Mouse (Mus musculus) stomach, embryonic 16.5 days (tissue): Measurements from ENCODE around the gene Vav3. TPM values are rescaled to one million over a fixed set of nuclear protein-coding genes. Genes with fewer than 3 reads are reported as not detected.

Source experiments
- ATAC-seq: fragments of 200-750 bp; cut with Nextera tagmentation; 2 replicates; pipeline ENCODE4 v1.8.0; 2017; ENCODE audit warnings: moderate number of reproducible peaks, moderate TSS enrichment; ENCODE audit not compliant: insufficient read depth, low FRiP score
- H3K27ac ChIP-seq: fragments of 300-500 bp; sonication (generic); 2 replicates; pipeline ENCODE4 v1.5.1; 2014; ENCODE audit warnings: low read length
- H3K27me3 ChIP-seq: fragments of 300-500 bp; sonication (generic); 2 replicates; pipeline ENCODE4 v1.6.1; 2014; ENCODE audit warnings: low read length, control low read depth, mixed read lengths; ENCODE audit not compliant: control insufficient read depth, insufficient read depth
- H3K36me3 ChIP-seq: fragments of 300-500 bp; sonication (generic); 2 replicates; pipeline ENCODE4 v1.6.1; 2014; ENCODE audit warnings: low read length; ENCODE audit not compliant: control insufficient read depth, insufficient read depth
- H3K4me1 ChIP-seq: fragments of 300-500 bp; sonication (generic); 2 replicates; pipeline ENCODE4 v1.6.1; 2014; ENCODE audit warnings: low read length, control low read depth, mixed read lengths; ENCODE audit not compliant: control insufficient read depth, insufficient read depth
- H3K4me2 ChIP-seq: fragments of 300-500 bp; sonication (generic); 2 replicates; pipeline ENCODE4 v1.6.1; 2014; ENCODE audit warnings: low read depth, low read length, mixed read lengths
- H3K4me3 ChIP-seq: fragments of 300-500 bp; sonication (generic); replicated peaks from 2 replicates; pipeline ENCODE4 v1.5.1; 2014; ENCODE audit warnings: mild to moderate bottlenecking, low read length
- H3K9ac ChIP-seq: fragments of 300-500 bp; sonication (generic); 2 replicates; pipeline ENCODE4 v1.6.1; 2014; ENCODE audit warnings: low read length
- H3K9me3 ChIP-seq: fragments of 300-500 bp; sonication (generic); replicated peaks from 2 replicates; pipeline ENCODE4 v1.6.1; 2016; ENCODE audit warnings: low read length, control low read depth; ENCODE audit not compliant: control insufficient read depth
- WGBS: fragments of 180-500 bp; shearing (Covaris S2); extraction: QIAGEN DNeasy Blood & Tissue Kit; methylation state at CpG from one replicate; pipeline ENCODE4 v1.1.7; 2014; 5-methylcytosine and 5-hydroxymethylcytosine counted together
- polyA plus RNA-seq: library from polyadenylated mRNA; unstranded; fragments of >200 nt; fragmentation: Nextera tagmentation; extraction: Ambion mirVana; gene quantifications from 2 replicates; pipeline ENCODE4 v1.2.1, GENCODE M21; 2015

Gene Vav3
- polyA plus RNA-seq, 1 experiment from 2014 or later, result 20.5 TPM

DNA sequence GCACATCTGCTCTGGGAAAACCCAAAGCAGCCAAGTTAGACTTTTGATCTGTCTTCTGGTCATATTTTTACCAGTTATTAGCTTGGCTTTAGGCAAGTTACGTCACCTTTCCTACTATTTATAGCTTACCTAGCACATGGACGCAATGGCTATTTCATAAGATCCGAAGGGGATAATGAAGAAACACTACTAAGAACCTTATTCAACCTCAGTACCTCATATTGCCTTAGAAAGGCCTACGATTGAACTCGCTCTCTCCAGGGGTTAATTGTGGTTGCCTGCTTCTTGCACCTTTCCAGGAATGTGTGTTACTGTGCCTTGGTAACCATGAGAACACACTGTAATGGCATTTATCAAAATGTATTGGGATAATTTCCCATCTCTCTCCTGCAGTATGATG, 61.1 kb downstream of the Vav3 start:
- Histone ChIP-seq H3K9ac (no peak overlapping the region), H3K9me3 (no peaks in the 10 kb centered on the region), H3K4me1 (no peaks in the 10 kb centered on the region), H3K27ac (no peak overlapping the region), H3K4me2 (no peak overlapping the region), H3K27me3 (no peaks in the 10 kb centered on the region), H3K4me3 (no peak overlapping the region), H3K36me3 (no peaks in the 10 kb centered on the region)
- ATAC-seq, result no peak
- 83% methylated on average over 5 of the region's 5 CpGs for WGBS

DNA sequence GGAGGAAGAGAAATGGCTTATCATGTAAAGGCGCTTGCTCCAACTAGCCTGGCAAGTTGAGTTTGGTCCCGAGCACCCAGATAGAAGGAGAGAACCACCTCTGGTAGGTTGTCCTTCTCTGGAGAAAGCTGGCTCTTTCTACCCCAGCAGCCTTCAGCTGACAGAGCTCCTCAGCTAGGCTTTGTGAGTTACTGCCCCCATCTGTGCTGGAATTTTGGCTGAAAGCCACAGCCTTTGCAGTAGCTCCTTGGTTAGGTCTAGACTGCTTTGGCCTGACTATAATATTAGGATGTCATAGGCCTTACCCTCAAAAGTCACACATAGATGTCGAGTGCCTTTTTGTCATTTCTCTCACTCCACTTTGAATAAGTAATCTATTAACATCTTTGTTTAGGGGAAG, 70.8 kb downstream of the Vav3 start:
- Histone ChIP-seq H3K4me1 (no peaks in the 10 kb centered on the region), H3K9ac (no peak overlapping the region), H3K36me3 (no peaks in the 10 kb centered on the region), H3K4me2 (no peak overlapping the region), H3K4me3 (no peak overlapping the region), H3K27ac (no peak overlapping the region), H3K27me3 (no peaks in the 10 kb centered on the region), H3K9me3 (no peaks in the 10 kb centered on the region)
- no peak for ATAC-seq
- WGBS, result 85% methylated on average over 3 of the region's 3 CpGs

DNA sequence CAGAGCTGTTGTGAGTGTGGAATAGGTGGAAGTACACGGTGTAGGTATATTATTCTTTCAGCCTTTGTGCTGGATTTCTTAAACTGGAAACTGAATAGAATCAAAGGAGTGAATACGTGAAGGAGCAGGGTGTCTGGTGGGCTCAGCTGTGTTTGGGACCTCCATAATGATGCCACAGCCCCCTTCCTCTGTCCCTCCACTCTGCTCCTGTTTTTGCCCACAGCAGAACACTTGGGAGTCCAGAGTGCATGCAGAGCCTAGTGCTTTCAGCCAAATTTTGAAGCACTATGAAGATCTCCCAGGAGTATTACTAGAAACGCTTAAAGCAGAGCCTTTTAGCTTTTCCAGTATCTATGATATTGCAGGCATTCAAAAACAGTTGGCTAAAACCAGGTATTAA, 80.0 kb downstream of the Vav3 start:
- ATAC-seq, result no peak
- H3K9ac ChIP-seq, result no peak overlapping the region
- no peak overlapping the region for H3K27ac ChIP-seq
- no peaks in the 10 kb centered on the region for H3K9me3 ChIP-seq
- H3K4me2 ChIP-seq, result no peak overlapping the region
- no peak overlapping the region for H3K4me3 ChIP-seq
- WGBS, result 86% methylated on average over 3 of the region's 3 CpGs
- H3K36me3 ChIP-seq, result no peaks in the 10 kb centered on the region
- H3K27me3 ChIP-seq, result no peaks in the 10 kb centered on the region
- H3K4me1 ChIP-seq, result no peaks in the 10 kb centered on the region

DNA sequence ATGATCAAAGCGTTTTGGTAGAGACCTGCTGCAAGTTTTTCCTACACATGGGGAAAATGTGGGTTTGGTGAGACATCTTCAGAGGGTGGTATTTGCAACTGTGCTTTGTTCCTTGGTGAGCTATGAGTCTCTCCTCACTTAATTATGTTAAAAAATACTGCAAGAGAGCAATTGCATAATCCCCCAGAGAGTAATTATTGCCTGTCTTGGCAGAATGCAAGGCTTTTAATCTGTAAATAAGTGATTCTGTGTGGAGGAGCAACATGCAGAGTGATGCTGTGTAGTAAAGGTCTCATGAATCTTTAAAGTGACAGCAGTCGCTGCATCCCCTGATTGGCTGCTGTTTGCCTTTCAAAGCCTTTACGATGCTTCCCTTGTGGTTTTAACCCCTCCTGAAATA, 80.6 kb downstream of the Vav3 start:
- Histone ChIP-seq H3K9ac (no peak overlapping the region), H3K27me3 (no peaks in the 10 kb centered on the region), H3K36me3 (no peaks in the 10 kb centered on the region), H3K27ac (no peak overlapping the region), H3K4me3 (no peak overlapping the region), H3K9me3 (no peaks in the 10 kb centered on the region), H3K4me2 (no peak overlapping the region), H3K4me1 (no peaks in the 10 kb centered on the region)
- no peak for ATAC-seq
- 47% methylated on average over 3 of the region's 3 CpGs for WGBS

DNA sequence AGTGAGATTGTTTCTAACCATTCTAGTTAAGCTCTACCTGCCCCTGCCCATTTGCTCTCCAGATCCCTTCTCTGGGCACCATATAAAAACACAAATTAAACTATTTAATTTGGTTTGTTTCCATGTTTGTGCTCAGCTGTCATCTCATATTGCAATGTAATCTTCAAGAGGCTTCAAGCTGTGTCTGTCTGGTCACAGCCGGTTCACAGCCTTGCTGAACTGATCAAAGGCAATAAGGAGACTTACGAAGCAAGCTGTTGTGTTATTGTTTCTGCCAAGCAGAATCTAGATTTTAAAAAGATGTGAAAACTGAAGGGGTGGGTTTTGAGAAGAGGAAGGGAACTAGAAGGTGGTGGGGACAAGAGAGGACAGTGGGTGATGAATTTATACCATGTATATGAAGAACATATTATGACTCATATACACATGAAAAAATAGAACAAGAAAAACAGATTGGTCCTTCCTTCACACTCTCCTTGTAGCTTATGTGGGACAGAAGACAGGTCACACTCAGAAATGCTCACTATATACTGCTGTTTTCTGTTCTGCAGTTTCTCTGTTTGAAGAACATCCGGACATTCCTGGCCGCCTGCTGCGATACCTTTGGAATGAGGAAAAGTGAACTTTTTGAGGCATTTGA, 83.1 kb downstream of the Vav3 start:
- Histone ChIP-seq H3K27ac (no peak overlapping the region), H3K4me1 (no peaks in the 10 kb centered on the region), H3K4me2 (no peak overlapping the region), H3K27me3 (no peaks in the 10 kb centered on the region), H3K9ac (no peak overlapping the region), H3K36me3 (no peaks in the 10 kb centered on the region), H3K4me3 (no peak overlapping the region), H3K9me3 (no peaks in the 10 kb centered on the region)
- WGBS, result 82% methylated on average over 5 of the region's 5 CpGs
- ATAC-seq, result no peak

DNA sequence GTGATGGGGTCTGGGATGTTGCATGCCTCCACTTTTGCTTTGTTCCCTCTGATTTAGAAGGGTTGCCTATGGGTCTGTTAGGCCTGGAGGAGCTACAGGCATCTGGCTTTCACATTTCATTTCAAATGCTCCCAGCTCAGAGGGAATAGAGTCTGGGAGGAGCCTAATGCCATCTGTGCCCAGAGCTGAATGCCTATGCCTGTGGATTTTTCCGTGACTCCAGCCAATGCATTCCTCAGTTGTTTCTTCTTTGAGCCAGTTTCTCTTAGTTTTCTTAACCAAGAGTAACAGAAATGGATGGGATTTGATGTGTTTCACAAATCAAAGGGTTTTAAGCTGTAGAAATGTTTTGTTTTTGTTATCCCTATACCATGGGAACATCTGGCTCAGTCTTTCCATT, 90.8 kb downstream of the Vav3 start:
- no peaks in the 10 kb centered on the region for H3K36me3 ChIP-seq
- no peak for ATAC-seq
- WGBS, result 57% methylated on average over 1 of the region's 1 CpGs

DNA sequence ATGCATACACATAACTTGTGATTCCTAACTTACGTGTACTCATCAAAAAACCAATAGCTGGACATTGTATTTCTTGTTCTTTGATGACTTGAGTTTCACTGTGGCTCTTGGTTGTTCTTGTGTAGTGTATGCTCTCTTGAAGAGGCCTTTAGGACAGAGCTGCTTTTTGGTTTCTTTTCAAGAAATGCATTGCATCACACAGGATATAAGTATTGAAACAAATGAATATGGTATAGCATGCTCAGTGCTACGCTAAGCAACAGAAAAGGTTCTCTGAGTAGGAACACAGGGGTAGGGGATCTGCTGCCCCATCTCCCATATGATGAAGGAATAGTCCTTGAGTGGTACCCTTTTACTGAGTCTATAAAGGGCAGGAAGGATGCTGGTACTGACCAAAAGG, 98.1 kb downstream of the Vav3 start:
- Histone ChIP-seq H3K27ac (no peak overlapping the region), H3K4me3 (no peak overlapping the region), H3K27me3 (no peaks in the 10 kb centered on the region), H3K4me2 (no peak overlapping the region), H3K9ac (no peak overlapping the region), H3K9me3 (no peaks in the 10 kb centered on the region), H3K4me1 (no peaks in the 10 kb centered on the region), H3K36me3 (no peaks in the 10 kb centered on the region)
- no peak for ATAC-seq
- WGBS, result 93% methylated on average over 2 of the region's 2 CpGs

More for the DNA sequence above, 90.8 kb downstream of the Vav3 start:
- Histone ChIP-seq H3K9me3 (no peaks in the 10 kb centered on the region), H3K9ac (no peak overlapping the region), H3K27me3 (no peaks in the 10 kb centered on the region), H3K4me1 (no peaks in the 10 kb centered on the region), H3K27ac (no peak overlapping the region), H3K4me3 (no peak overlapping the region), H3K4me2 (no peak overlapping the region)

DNA sequence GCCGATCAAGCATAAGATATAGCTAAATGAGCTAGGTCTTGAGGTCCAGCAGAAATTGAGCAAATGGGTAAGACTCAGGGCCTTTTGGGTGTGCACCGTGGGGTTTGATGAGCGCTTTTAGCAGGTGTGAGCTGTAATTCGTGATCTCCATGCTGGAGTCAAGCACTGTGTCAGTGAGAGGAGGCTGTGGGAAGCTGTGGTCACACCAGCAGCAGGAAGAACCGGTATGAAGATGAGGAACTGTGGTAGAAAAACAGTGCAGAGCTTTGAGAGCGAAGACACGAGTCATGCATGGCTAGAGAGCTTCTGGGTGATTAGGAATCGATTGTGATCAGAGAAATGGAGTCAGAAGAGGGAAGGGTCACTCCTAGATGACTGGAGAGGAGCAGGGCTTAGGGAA, 98.8 kb downstream of the Vav3 start:
- Histone ChIP-seq H3K9me3 (no peaks in the 10 kb centered on the region), H3K4me1 (no peaks in the 10 kb centered on the region), H3K9ac (no peak overlapping the region), H3K4me2 (no peak overlapping the region), H3K4me3 (no peak overlapping the region), H3K27me3 (no peaks in the 10 kb centered on the region), H3K36me3 (no peaks in the 10 kb centered on the region), H3K27ac (no peak overlapping the region)
- WGBS, result 71% methylated on average over 8 of the region's 8 CpGs
- no peak for ATAC-seq

DNA sequence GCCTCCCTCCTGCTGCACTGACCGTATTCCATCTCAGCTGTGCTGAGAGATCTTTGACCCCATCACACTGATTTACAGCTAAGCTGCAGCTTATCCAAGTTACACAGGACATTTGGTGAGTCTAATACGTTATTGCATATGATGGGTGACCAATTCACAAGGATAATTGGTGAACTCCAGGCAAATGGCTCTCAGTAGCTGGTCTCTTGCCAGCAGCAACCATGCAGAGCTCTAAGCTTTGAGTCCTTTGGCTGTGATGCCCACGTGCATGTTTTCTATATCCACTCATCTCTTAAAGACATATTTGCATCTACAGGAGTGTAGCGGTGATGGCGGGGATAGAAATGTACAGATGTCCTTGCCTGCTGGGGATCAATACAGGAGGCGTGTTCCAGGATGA, 99.5 kb downstream of the Vav3 start:
- no peaks in the 10 kb centered on the region for H3K27me3 ChIP-seq
- no peak overlapping the region for H3K9ac ChIP-seq
- WGBS, result 64% methylated on average over 6 of the region's 6 CpGs
- H3K27ac ChIP-seq, result no peak overlapping the region
- H3K36me3 ChIP-seq, result no peaks in the 10 kb centered on the region
- H3K4me3 ChIP-seq, result no peak overlapping the region
- H3K9me3 ChIP-seq, result no peaks in the 10 kb centered on the region
- no peaks in the 10 kb centered on the region for H3K4me1 ChIP-seq
- H3K4me2 ChIP-seq, result no peak overlapping the region
- ATAC-seq, result no peak

DNA sequence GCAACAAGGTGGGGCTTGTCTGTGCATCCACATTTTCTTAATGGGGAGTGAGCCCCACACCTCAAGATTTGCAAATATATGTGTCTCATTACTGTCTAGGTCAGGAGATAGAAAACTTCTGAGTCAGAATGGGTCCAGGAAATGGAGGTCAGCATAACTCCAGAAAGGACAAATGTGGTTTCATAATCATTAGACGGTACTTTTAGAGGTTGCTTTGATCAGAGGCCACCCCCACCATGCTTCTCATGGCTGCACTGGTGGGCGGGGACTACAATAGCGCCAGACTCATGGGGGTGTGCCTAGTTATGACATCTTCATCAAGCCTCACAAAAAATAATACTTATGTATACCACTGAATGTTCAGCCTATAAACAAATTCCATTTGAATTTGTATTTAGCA, 103.6 kb downstream of the Vav3 start:
- 77% methylated on average over 3 of the region's 3 CpGs for WGBS
- no peaks in the 10 kb centered on the region for H3K36me3 ChIP-seq
- H3K9ac ChIP-seq, result no peak overlapping the region
- H3K4me1 ChIP-seq, result no peaks in the 10 kb centered on the region
- no peaks in the 10 kb centered on the region for H3K9me3 ChIP-seq
- no peak overlapping the region for H3K4me3 ChIP-seq
- no peak overlapping the region for H3K4me2 ChIP-seq
- no peak overlapping the region for H3K27ac ChIP-seq
- H3K27me3 ChIP-seq, result no peaks in the 10 kb centered on the region
- ATAC-seq, result no peak
